Mouse (Mus musculus) hindbrain, embryonic 12.5 days (tissue): ENCODE measurements around the gene Nampt. TPM values are rescaled to one million over a fixed set of nuclear protein-coding genes. Genes with fewer than 3 reads are reported as not detected.
"Not testable (repeated sequence)": the region's sequence is repeated elsewhere in the genome, so short reads cannot be mapped to it uniquely, and the experiment has no call there.

ENCODE experiments used
- ATAC-seq: fragments of 200-750 bp; cut with Nextera tagmentation; 2 replicates; pipeline ENCODE4 v1.8.0; 2017; ENCODE audit warnings: moderate TSS enrichment; ENCODE audit not compliant: low FRiP score
- H3K27ac ChIP-seq: fragments of 300-500 bp; sonication (generic); 2 replicates; pipeline ENCODE4 v1.5.1; 2016; ENCODE audit warnings: mild to moderate bottlenecking
- H3K27me3 ChIP-seq: fragments of 300-500 bp; sonication (generic); 2 replicates; pipeline ENCODE4 v1.6.1; 2016; ENCODE audit warnings: mild to moderate bottlenecking
- H3K36me3 ChIP-seq: fragments of 300-500 bp; sonication (generic); 2 replicates; pipeline ENCODE4 v1.6.1; 2016; ENCODE audit warnings: mild to moderate bottlenecking
- H3K4me1 ChIP-seq: fragments of 300-500 bp; sonication (generic); 2 replicates; pipeline ENCODE4 v1.6.1; 2016
- H3K4me2 ChIP-seq: fragments of 300-500 bp; sonication (generic); replicated peaks from 2 replicates; pipeline ENCODE4 v1.6.1; 2016; ENCODE audit warnings: mild to moderate bottlenecking
- H3K4me3 ChIP-seq: fragments of 300-500 bp; sonication (generic); 2 replicates; pipeline ENCODE4 v1.5.1; 2016; ENCODE audit warnings: mild to moderate bottlenecking
- H3K9ac ChIP-seq: fragments of 300-500 bp; sonication (generic); 2 replicates; pipeline ENCODE4 v1.6.1; 2016; ENCODE audit warnings: mild to moderate bottlenecking, moderate library complexity
- H3K9me3 ChIP-seq: fragments of 300-500 bp; sonication (generic); replicated peaks from 2 replicates; pipeline ENCODE4 v1.6.1; 2016; ENCODE audit warnings: mild to moderate bottlenecking
- WGBS: fragments of 180-500 bp; shearing (Covaris S2); methylation state at CpG from one replicate; pipeline ENCODE4 v1.1.7; 2016; 5-methylcytosine and 5-hydroxymethylcytosine counted together
- polyA plus RNA-seq: library from polyadenylated mRNA; unstranded; fragments of >200 nt; fragmentation: Nextera tagmentation; extraction: Ambion mirVana; gene quantifications from 2 replicates; pipeline ENCODE4 v1.2.1, GENCODE M21; 2016

Nampt gene
- polyA plus RNA-seq, 1 experiment from 2014 or later: 27.1 TPM

GRCm38 (mm10) chr12:32889846-32890245 is 70.5 kb downstream of the Nampt start:
- peaks cover 4% of the 10 kb centered on the region; the same call in 1 of the 2 replicates for H3K4me1 ChIP-seq
- no peaks in the 10 kb centered on the region for H3K27me3 ChIP-seq
- no peak overlapping the region for H3K4me2 ChIP-seq
- no peak overlapping the region for H3K9ac ChIP-seq
- H3K36me3 ChIP-seq: no peaks in the 10 kb centered on the region
- 84% methylated on average over 5 of the region's 5 CpGs for WGBS
- no peak overlapping the region for H3K27ac ChIP-seq
- no peak for ATAC-seq
- no peaks in the 10 kb centered on the region for H3K9me3 ChIP-seq
- H3K4me3 ChIP-seq: no peak overlapping the region

DNA sequence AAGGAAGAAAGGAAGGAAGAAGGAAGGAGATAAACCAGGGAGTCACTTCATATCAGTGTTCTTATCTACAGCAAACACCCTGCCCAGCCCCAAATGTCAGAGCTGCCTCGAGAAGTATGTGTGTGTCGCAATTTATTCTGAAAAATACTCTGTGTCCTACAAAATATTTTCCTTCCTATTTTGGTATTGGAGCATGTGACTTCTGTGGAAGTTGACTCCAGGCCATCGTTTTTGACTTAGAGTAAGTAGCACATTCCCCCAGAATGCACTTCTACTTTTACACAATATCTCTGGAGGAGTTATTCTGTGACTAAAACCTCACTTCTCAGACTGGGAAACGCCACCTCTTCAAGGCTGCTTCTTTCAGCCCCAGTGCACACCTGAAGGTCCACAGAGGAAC is 71.1 kb downstream of the Nampt start:
- H3K27ac ChIP-seq: no peak overlapping the region
- 72% methylated on average over 4 of the region's 4 CpGs for WGBS
- H3K4me1 ChIP-seq: peaks cover 4% of the 10 kb centered on the region; the same call in 1 of the 2 replicates
- H3K9ac ChIP-seq: no peak overlapping the region
- no peak overlapping the region for H3K4me2 ChIP-seq
- ATAC-seq: no peak
- H3K9me3 ChIP-seq: no peaks in the 10 kb centered on the region
- H3K4me3 ChIP-seq: no peak overlapping the region
- no peaks in the 10 kb centered on the region for H3K27me3 ChIP-seq
- H3K36me3 ChIP-seq: no peaks in the 10 kb centered on the region

DNA sequence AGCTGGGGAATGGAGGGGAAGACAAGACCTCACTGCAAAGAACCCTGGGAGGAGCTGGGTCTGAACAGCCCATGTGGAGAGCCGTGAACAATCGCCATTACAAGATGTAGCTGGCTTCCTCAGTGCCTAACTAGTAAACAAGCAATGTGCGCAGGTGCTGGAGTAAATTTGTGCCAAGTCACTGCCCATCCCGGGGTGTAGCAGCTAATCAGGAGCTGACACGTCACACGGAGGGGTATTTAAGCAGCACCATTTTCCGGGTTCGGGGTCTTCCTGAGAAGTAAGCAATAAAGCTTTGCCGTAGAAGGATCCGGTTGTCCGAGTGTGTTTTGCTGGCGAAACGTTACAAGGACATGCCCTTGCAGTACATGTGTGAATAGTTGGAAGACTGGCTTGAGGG is 71.9 kb downstream of the Nampt start:
- H3K9ac ChIP-seq, H3K36me3 ChIP-seq, H3K4me1 ChIP-seq, H3K27ac ChIP-seq, H3K4me2 ChIP-seq, H3K4me3 ChIP-seq, ATAC-seq, H3K9me3 ChIP-seq, H3K27me3 ChIP-seq: not testable (repeated sequence)
- WGBS: 93% methylated on average over 13 of the region's 13 CpGs

DNA sequence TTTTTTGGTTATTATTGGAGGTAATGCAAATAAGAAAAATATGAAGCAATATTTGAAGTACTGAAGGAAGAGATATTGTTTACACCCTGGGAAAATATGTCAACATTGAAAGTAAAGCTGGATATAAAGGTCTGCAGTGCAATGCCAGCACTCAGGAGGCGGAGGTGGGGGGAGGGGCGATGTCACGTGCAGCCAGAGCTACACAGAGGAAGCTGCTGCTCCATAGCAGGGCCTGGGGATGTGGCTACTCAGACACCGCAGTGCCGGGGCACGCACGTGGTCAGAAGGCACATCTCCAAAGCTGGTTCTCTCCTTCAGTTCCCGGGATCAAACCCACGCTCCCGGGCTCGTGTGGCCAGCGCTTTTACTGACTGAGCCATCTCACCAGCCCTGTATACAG is 73.9 kb downstream of the Nampt start:
- Histone ChIP-seq H3K27me3 (no peaks in the 10 kb centered on the region), H3K27ac (no peak overlapping the region), H3K4me2 (no peak overlapping the region), H3K4me1 (peaks cover 4% of the 10 kb centered on the region; the same call in 1 of the 2 replicates), H3K9ac (no peak overlapping the region), H3K4me3 (no peak overlapping the region), H3K36me3 (no peaks in the 10 kb centered on the region), H3K9me3 (no peaks in the 10 kb centered on the region)
- peak; percentile 36; the same call in 1 of the 2 replicates for ATAC-seq
- WGBS: 42% methylated on average over 12 of the region's 12 CpGs

DNA sequence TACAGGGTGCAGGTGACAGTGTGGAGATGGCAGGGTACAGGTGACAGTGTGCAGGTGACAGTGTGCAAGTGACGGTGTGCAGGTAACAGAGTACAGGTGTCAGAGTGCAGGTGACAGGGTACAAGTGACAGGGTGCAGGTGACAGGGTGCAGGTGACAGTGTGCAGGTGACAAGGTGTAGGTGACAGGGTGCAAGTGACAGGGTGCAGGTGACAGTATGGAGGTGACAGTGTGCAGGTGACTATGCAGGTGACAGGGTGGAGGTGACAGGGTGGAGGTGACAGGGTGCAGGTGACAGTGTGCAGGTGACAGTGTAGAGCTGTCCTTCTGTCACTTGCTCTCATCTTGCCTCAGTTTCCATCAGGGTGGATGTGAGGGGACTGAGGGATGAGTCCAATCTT is 76.5 kb downstream of the Nampt start:
- H3K4me3 ChIP-seq: no peak overlapping the region
- no peaks in the 10 kb centered on the region for H3K27me3 ChIP-seq
- no peak overlapping the region for H3K4me2 ChIP-seq
- no peaks in the 10 kb centered on the region for H3K9me3 ChIP-seq
- ATAC-seq: no peak; the same call in 1 of the 2 replicates
- peaks cover 4% of the 10 kb centered on the region; the same call in 1 of the 2 replicates for H3K4me1 ChIP-seq
- H3K27ac ChIP-seq: no peak overlapping the region
- no peaks in the 10 kb centered on the region for H3K36me3 ChIP-seq
- WGBS: 83% methylated on average over 1 of the region's 1 CpGs
- no peak overlapping the region for H3K9ac ChIP-seq

- H3K9me3 ChIP-seq: no peaks in the 10 kb centered on the region
- H3K27me3 ChIP-seq: no peaks in the 10 kb centered on the region
- H3K9ac ChIP-seq: no peak overlapping the region
- H3K36me3 ChIP-seq: no peaks in the 10 kb centered on the region
- H3K4me2 ChIP-seq: no peak overlapping the region
- ATAC-seq: no peak
- WGBS: 79% methylated on average over 7 of the region's 7 CpGs
- H3K27ac ChIP-seq: no peak overlapping the region
- no peak overlapping the region for H3K4me3 ChIP-seq
- H3K4me1 ChIP-seq: peaks cover 4% of the 10 kb centered on the region; the same call in 1 of the 2 replicates
Measured at GRCm38 (mm10) chr12:32896496-32896895, 77.2 kb downstream of the Nampt start.

- Histone ChIP-seq H3K4me2 (no peak overlapping the region), H3K27me3 (no peaks in the 10 kb centered on the region), H3K9me3 (no peaks in the 10 kb centered on the region), H3K36me3 (no peaks in the 10 kb centered on the region), H3K4me3 (no peak overlapping the region), H3K27ac (no peak overlapping the region), H3K4me1 (peaks cover 4% of the 10 kb centered on the region; the same call in 1 of the 2 replicates), H3K9ac (no peak overlapping the region)
- WGBS: 48% methylated on average over 13 of the region's 13 CpGs
- ATAC-seq: peak; percentile 65
Measured at GRCm38 (mm10) chr12:32897199-32898120, 78.1 kb downstream of the Nampt start.

DNA sequence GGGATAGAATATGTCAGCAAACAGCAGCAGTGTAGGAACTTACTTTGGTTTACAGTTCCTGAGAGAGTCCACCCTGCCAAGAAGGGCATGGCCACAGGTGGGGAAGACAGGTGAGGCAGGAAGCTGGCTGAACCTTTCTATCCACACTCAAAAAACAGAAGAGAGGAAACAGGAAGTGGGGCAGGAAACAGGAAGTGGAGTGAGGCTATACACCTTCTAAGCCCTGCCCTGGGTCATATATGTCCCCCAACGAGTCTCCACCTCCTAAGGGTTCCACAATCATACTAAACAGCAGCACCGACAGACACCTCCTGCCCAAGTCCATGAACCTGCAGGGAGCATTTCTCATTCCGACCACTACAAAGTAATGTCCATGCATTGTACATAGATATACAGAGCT is 81.7 kb downstream of the Nampt start:
- Histone ChIP-seq H3K36me3 (no peaks in the 10 kb centered on the region), H3K27ac (no peak overlapping the region), H3K9ac (no peak overlapping the region), H3K4me3 (no peak overlapping the region), H3K27me3 (no peaks in the 10 kb centered on the region), H3K4me2 (no peak overlapping the region), H3K4me1 (no peaks in the 10 kb centered on the region), H3K9me3 (no peaks in the 10 kb centered on the region)
- WGBS: 80% methylated on average over 3 of the region's 3 CpGs
- ATAC-seq: no peak

Other genes starting within 250 kb of the Nampt start
- 50.9 and 54.5 TPM in 2 replicates for gene Sypl, start 134.3 kb downstream of the Nampt start, polyA plus RNA-seq